Mouse (Mus musculus): ENCODE measurements around the gene Cdk9.

Cdk9 gene

GRCm38 (mm10) chr2:32661509-32662107 is 51.3 kb downstream of the Cdk9 start:
- ChIA-PET POLR2A (interaction anchor here in 3 of 4 experiments (0.6 to 8.7 kb wide), 33 partner anchors 8 to 377 kb away, joined by 3 to 54 read pairs (median 4); partner anchors contain the start of genes Eng (in 3 of the 3), Dpm2 (in 1 of the 3) and Tor2a (in 1 of the 3)), CTCF (interaction anchor here in 3 of 4 experiments (0.6 to 2.7 kb wide), 11 partner anchors 11 to 1073 kb away, joined by 3 to 14 read pairs (median 3); no protein-coding TSS in a partner anchor)

GRCm38 (mm10) chr2:32658873-32659272 is 54.0 kb downstream of the Cdk9 start:
- POLR2A ChIA-PET, result interaction anchor here in 3 of 4 experiments (1.0 to 8.7 kb wide), 14 partner anchors 9 to 78 kb away, joined by 3 to 54 read pairs (median 4); partner anchors contain the start of gene Eng (in 3 of the 3)

GRCm38 (mm10) chr2:32655826-32656225 is 57.0 kb downstream of the Cdk9 start:
- ChIA-PET CTCF (interaction anchor here in 2 of 4 experiments (0.5 to 1.4 kb wide), 5 partner anchors 24 to 38 kb away, joined by 3 to 4 read pairs (median 3); no protein-coding TSS in a partner anchor), POLR2A (interaction anchor here in 2 of 4 experiments (0.6 to 8.7 kb wide), 11 partner anchors 10 to 187 kb away, joined by 3 to 54 read pairs (median 4); partner anchors contain the start of gene Eng (in 2 of the 2))

More at GRCm38 (mm10) chr2:32658873-32659272, 54.0 kb downstream of the Cdk9 start:
- CTCF ChIA-PET, result interaction anchor here in 1 of 4 experiments (1.3 kb wide), 1 partner anchor 30 kb away, joined by 5 read pairs; no protein-coding TSS in a partner anchor

Measured in embryonic stem cell, embryonic (primary cell).